Mouse (Mus musculus): ENCODE measurements at regions not wholly inside any gene's neighbourhood (a gene's known extent, or its start where the extent isn't known, plus 50 kb on each side); places are given as distances from the start of the nearest gene placed in this dataset.

- H3K9me3 ChIP-seq (ENCODE audit: control insufficient read depth, low read length): no peaks in the 10 kb centered on the region
- WGBS: 76% methylated on average over 2 of the region's 2 CpGs
- ATAC-seq (ENCODE audit: low read depth): no peak
- no peaks in the 10 kb centered on the region for H3K4me1 ChIP-seq (ENCODE audit: control insufficient read depth, insufficient read depth, low read length)
- H3K36me3 ChIP-seq (ENCODE audit: control insufficient read depth, insufficient read depth, low read length): no peaks in the 10 kb centered on the region
- no peak overlapping the region for H3K4me3 ChIP-seq (ENCODE audit: low read depth, low read length)
- H3K9ac ChIP-seq (replicated peaks; ENCODE audit: low read depth, low read length): no peak overlapping the region
- H3K4me2 ChIP-seq (ENCODE audit: low read depth, low read length): no peak overlapping the region
- H3K27me3 ChIP-seq (ENCODE audit: control insufficient read depth, insufficient read depth, low read length): no peaks in the 10 kb centered on the region
- no peak overlapping the region for H3K27ac ChIP-seq (ENCODE audit: low read depth, low read length)
These were observed 87.7 kb downstream of the Stc2 start for GRCm38 (mm10) chr11:31282136-31282535.

- no peak overlapping the region for H3K27ac ChIP-seq (ENCODE audit: low read depth, low read length)
- ATAC-seq (ENCODE audit: low read depth): peak; percentile 70
- H3K9me3 ChIP-seq (ENCODE audit: control insufficient read depth, low read length): no peaks in the 10 kb centered on the region
- no peak overlapping the region for H3K4me2 ChIP-seq (ENCODE audit: low read depth, low read length)
- H3K27me3 ChIP-seq (ENCODE audit: control insufficient read depth, insufficient read depth, low read length): no peaks in the 10 kb centered on the region
- no peak overlapping the region for H3K4me3 ChIP-seq (ENCODE audit: low read depth, low read length)
- WGBS: 26% methylated on average over 2 of the region's 2 CpGs
- no peaks in the 10 kb centered on the region for H3K36me3 ChIP-seq (ENCODE audit: control insufficient read depth, insufficient read depth, low read length)
- no peak overlapping the region for H3K9ac ChIP-seq (replicated peaks; ENCODE audit: low read depth, low read length)
- H3K4me1 ChIP-seq (ENCODE audit: control insufficient read depth, insufficient read depth, low read length): no peaks in the 10 kb centered on the region
These were observed 66.2 kb upstream of the Gm17332 start for GRCm38 (mm10) chr11:31248467-31248866.

Data from neural tube, embryonic 14.5 days (tissue).